Mouse (Mus musculus) gastrocnemius, postnatal 36 days (tissue): ENCODE results near the gene Wnt9b. TPM values are rescaled to one million over a fixed set of nuclear protein-coding genes. Genes with fewer than 3 reads are reported as not detected.

Experiments
- DNase-seq, 2 experiments: peaks; one replicate each; pipeline ENCODE4 v3.0.0; 2022
- intact Hi-C: fragments of 180-260 bp; cut with DNase I; formaldehyde crosslinking; loops from one replicate; pipeline ENCODE4 v1.15.1; 2025
- total RNA-seq, 2 experiments: library from RNA; stranded (reverse); gene quantifications; 2 replicates each; pipeline ENCODE4 v1.2.3; 2021

Gene Wnt9b
- total RNA-seq, 2 experiments from 2014 or later = not detected

DNA sequence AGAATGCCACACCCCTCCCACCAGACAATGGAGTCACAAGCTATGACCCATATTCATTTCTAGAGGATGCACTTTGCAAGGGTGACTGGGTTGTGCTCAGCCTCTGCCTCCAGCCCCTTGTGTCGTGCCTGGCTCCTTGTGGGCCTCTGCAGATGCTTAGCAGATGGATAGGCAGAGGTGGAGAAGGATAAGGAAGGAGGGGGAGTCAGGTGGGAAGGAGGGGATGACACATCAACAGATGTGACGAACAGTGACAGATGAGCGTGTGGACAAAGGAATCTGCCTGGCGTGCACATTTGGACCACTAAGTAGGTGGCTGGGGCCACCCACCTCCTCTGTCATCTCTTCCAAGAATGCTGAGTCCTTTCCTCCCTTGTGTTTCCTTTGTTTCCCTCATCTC is 16.6 kb downstream of the Wnt9b start:
- no peak for DNase-seq
- intact Hi-C loops = no loop called here

GRCm38 (mm10) chr11:103732306-103732705 is 17.3 kb downstream of the Wnt9b start:
- DNase-seq = no peak
- intact Hi-C loops = no loop called here

DNA sequence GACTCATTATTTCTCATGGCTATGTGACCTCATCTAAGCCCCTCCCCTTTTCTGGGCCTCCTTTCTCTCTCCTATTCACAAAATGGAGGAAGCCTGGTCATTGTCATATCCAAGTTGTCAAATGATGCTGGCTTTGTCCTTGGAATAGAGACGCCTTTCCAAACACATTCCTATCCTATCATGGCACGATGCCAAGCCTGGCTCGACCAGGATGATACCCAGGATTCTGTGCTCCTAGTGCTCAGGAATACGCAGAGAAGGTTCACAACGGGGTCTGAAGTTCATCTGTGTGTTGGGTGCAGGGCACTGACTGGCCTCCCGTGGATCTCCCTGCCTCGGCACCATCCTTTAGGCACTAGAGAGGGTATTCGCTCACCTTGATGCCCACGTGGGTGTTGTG is 18.0 kb downstream of the Wnt9b start:
- intact Hi-C loops = no loop called here
- no peak for DNase-seq

GRCm38 (mm10) chr11:103729282-103729985 is 20.2 kb downstream of the Wnt9b start:
- no peak for DNase-seq
- intact Hi-C loops = no loop called here

- intact Hi-C loops = no loop called here
- no peak for DNase-seq
These were observed 25.3 kb downstream of the Wnt9b start for GRCm38 (mm10) chr11:103724331-103724771.

- no peak for DNase-seq
- intact Hi-C loops = no loop called here
These were observed 27.6 kb downstream of the Wnt9b start for GRCm38 (mm10) chr11:103722040-103722481.

DNA sequence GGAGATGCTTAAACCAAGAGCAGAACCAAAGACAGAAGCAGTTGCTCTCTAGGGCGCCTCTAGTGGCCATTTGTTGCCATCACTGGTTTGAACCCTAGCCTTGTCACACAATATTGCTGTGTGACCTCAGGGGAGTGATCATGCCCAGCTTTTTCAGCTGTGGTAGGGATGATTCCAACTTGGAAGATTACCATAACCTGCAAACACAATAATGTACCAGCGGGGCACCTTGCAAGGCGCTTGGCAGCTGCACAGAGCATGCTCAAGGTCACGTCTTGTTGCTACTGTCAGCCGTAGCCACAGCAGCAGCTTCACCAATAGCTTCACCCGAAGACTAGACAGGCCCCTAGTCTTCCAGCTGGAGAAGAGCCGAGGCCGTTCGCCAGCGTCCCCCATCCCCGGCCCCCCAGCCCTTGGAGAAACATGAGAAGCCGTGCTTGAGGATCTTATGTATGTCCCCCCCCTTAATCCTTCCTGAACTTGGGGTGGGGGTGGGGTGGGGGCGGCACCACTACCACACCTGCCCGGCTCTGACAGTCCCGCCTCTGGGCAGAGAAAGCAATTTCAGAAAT is 28.1 kb downstream of the Wnt9b start:
- no peak for DNase-seq
- intact Hi-C loops = no loop called here

DNA sequence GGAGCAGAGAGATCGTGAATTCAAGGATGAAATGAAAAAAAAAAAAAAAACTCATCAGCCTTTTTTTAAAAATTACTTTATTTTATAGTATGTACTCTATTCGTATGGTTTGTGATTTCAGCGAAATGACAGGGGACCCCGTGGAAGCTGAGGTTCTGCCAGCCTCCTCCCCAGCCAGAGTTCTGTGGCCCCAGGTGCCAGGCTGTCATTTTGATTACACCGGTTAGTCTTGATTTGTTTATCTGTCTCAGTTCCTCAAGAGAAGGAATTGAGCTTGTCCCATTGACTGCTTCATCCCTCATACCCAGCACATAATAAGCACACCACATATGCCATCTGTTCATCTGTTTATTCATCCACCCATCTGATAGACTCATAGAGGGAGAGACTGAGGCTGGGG is 30.2 kb downstream of the Wnt9b start:
- DNase-seq = no peak
- intact Hi-C loops = no loop called here

DNA sequence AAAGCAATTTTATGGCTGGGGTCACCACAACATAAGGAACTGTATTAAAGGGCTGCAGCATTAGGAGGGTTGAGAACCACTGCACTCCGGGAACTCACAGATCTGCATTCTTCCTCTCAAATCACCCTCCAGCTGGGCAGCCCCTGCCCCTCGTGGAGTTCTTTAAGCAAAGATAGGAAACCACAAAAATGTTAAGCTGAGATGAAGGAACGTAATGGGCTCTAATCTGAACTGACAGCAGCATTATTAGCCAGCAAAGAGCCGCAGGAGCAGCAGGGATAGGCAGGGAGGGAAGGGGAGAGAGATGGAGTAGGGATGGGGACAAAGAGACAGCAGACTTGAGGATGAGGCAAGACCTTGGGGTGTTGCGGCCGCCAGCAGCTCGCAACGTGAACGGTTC is 32.6 kb downstream of the Wnt9b start:
- no peak for DNase-seq
- intact Hi-C loops = no loop called here

GRCm38 (mm10) chr11:103714074-103714473 is 35.5 kb downstream of the Wnt9b start:
- no peak for DNase-seq
- intact Hi-C loops = no loop called here

- no peak for DNase-seq
- intact Hi-C loops = no loop called here
These were observed 37.6 kb downstream of the Wnt9b start for GRCm38 (mm10) chr11:103711851-103712587.

DNA sequence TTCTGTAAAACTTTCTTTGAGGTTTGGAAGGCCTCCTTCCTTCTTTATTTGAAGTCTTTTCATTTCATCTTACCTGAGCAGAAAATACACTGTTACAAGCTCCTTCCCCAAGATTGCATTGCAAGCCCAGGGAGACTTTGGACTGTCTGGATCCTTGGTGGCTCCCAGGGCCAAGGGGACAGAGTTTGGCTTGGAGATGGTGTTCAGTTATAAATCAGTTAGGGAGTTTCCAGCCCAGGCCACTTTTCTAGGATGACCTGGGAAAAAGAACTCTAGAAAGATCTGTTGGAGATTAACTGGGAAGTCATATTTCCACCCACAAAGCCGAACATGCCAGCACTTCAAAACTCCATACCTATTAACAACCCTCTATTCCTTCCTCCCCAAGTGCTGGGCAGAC is 39.6 kb downstream of the Wnt9b start:
- intact Hi-C loops = no loop called here
- DNase-seq = no peak

DNA sequence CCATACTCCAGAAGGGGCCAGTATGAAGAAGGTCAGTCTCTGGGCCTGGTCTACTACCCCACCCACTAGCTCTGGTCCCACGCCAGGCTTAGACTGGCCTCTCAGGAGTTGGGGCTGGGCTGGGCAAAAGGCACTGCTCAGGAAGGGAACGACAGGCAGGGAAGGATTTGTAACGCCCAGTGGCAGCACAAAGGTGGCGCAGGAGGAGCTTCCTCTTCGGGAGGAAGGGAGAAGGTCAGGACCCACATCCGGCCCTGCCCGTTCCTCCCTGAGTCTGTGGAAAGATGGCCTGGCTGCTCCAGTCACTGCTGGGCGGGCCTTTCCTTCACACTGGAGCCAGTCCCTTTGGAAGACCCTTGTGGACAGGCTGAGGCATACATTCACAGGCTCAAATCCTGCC is 42.6 kb downstream of the Wnt9b start:
- intact Hi-C loops = no loop called here
- DNase-seq = peak in 1 of 2 experiments; percentile 26

DNA sequence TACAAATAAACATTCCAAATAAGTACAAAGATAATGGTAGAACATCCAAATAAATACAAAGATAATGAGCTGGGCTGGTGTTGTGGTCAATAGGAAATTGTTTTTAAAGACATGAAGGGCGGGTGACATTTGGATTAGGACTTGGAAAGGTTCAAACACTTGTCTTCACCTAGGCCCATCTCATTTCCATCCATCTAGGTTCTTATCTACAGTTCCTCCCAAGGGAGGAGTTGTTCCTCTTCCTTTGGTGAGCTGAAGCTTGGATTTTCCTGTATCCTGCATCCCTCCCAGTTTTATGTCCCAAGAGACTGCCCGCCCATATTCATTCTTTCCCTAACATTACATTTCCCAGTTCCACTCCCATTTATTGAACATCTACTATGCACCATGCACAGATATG is 51.4 kb downstream of the Wnt9b start:
- DNase-seq = no peak
- intact Hi-C loops = no loop called here

GRCm38 (mm10) chr11:103697565-103698176 is 52.0 kb downstream of the Wnt9b start, which contains the start of gene Gosr2:
Gene Gosr2, minus strand, starts transcription at chr11:103697898.
- intact Hi-C loops = no loop called here

GRCm38 (mm10) chr11:103696851-103697564 is 52.6 kb downstream of the Wnt9b start:
- intact Hi-C loops = no loop called here
- no peak for DNase-seq

More at GRCm38 (mm10) chr11:103697565-103698176, 52.0 kb downstream of the Wnt9b start, which contains the start of gene Gosr2:
- peak; percentile 81 to 91 for DNase-seq

DNA sequence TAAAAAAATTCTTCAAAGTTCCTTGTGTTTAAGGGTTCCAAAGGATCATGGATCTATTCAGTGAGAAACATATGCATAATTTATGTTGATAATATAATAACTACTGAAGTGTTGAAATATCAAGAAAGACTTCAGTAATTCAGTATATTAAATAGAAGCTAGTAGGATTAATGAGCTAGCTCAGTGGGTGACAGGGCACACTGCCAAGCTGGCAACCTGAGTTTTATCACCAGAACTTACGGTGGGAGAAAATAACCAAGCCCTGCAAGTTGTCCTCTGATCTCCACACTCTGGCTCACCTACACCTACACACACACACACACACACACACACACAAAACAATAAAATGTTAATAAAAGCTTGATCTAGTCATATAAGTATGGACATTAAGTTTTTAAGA is 56.4 kb downstream of the Wnt9b start:
- no peak for DNase-seq
- intact Hi-C loops = no loop called here

DNA sequence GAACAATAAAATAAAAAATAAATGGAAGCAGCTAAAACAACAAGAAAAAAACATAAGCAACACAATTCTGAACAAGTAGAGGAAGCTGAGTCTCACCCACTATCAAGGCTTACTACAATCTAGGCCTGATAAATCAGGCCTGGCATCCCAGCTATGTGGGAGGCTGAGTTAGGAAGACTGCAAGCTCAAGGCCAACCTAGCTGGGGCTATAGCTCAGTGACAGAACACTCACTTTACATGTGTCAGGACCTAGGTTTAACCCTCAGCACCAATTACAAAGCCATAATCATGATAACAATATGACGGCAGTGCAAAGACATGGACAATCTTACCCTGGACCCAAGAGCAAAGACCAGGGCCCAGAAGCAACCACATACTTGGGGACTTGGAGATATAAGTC is 58.6 kb downstream of the Wnt9b start:
- no peak for DNase-seq
- intact Hi-C loops = no loop called here

- intact Hi-C loops = no loop called here
- DNase-seq = no peak
These were observed 60.6 kb downstream of the Wnt9b start for GRCm38 (mm10) chr11:103688980-103689378.

- no peak for DNase-seq
- intact Hi-C loops = no loop called here
These were observed 61.2 kb downstream of the Wnt9b start for GRCm38 (mm10) chr11:103688271-103688979.
